Mouse (Mus musculus) bone marrow macrophage, adult 2 months (primary cell): ENCODE measurements around the gene Afg1l.

ENCODE experiments used
- CTCF ChIP-seq: IDR thresholded peaks from 2 replicates; pipeline ENCODE4 v1.5.1; 2012; ENCODE audit warnings: low read depth, mild to moderate bottlenecking, low read length, moderate library complexity
- POLR2A ChIP-seq: IDR thresholded peaks from 2 replicates; pipeline ENCODE4 v1.6.1; 2012; ENCODE audit warnings: mild to moderate bottlenecking, low read depth, low read length, borderline replicate concordance

DNA sequence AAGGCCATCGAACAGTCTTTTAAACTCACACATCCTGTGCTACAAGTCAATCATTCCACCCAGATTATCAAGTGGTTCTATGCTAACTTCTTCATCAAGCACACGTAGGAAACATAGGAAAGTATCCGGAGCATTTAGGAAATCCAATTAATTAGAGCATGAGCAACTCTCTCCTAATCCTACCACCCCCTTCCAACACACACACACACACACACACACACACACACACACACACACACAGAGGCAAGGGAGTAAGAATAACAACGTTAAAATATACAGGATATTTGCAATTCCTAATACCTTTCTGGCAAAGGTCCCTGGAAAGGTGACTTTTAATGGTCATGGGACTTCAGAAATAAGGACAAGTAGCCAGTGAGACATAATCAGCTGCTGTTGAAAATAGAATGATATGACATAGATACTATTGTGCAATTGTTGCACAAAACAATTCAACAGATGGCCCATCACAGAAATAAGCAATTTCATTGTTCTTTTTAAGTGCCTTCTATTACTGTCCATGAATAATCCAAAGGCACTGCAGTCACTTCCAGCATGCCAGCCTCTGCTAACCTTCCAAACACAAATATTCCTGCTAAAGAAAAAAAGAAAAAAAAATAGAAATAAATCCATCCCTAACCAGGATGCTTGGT is 62.4 kb downstream of the Afg1l start:
- TF ChIP-seq CTCF: no peak
- no peak for TF ChIP-seq POLR2A
